Comparison of ENCODE assay signal across 8 mouse cellular contexts in genomic region chr4:130275016-130275822, GRCm38 (mm10). TPM values are rescaled to one million over a fixed set of nuclear protein-coding genes. Genes with fewer than 3 reads are reported as not detected.
DNase-seq lines count a peak whose midpoint lies in the region; ATAC-seq lines count a peak whose summit lies in the region.

No protein-coding gene starts in this region.

- peak overlapping the region; percentile 98 for H3K4me2 ChIP-seq in intestine, embryonic 14.5 days (ENCODE audit: low read length)
- H3K4me2 ChIP-seq in liver, embryonic 15.5 days = peak overlapping the region; percentile 66

- ATAC-seq in megakaryocyte, adult 5-6 weeks (ENCODE audit: poor library complexity, severe bottlenecking) = no peak
- peak; percentile 65; the same call in 1 of the 2 replicates for ATAC-seq in intestine, embryonic 14.5 days (replicated peaks; ENCODE audit: low FRiP score, low TSS enrichment, low read depth)
- ATAC-seq in liver, embryonic 15.5 days (ENCODE audit: insufficient read depth) = no peak

- WGBS in embryonic facial prominence, embryonic 10.5 days = under 1% methylated on average over 62 of the region's 62 CpGs
- 1% methylated on average over 62 of the region's 62 CpGs for WGBS in intestine, embryonic 14.5 days
- 1% methylated on average over 62 of the region's 62 CpGs for WGBS in liver, embryonic 15.5 days (ENCODE audit: insufficient replicate concordance)

- H3K4me1 ChIP-seq in megakaryocyte, embryonic 14.5 days = peaks cover 29% of the 10 kb centered on the region
- peaks cover 33% of the 10 kb centered on the region for H3K4me1 ChIP-seq in embryonic facial prominence, embryonic 10.5 days
- peaks cover 4% of the 10 kb centered on the region; the same call in 1 of the 2 replicates for H3K4me1 ChIP-seq in intestine, embryonic 14.5 days (replicated peaks; ENCODE audit: control insufficient read depth, insufficient read depth, low read length)
- H3K4me1 ChIP-seq in liver, embryonic 15.5 days (replicated peaks) = peaks cover 15% of the 10 kb centered on the region

- peaks cover 88% of the 10 kb centered on the region for H3K27me3 ChIP-seq in megakaryocyte, embryonic 14.5 days (replicated peaks)
- peaks cover 86% of the 10 kb centered on the region for H3K27me3 ChIP-seq in embryonic facial prominence, embryonic 10.5 days (replicated peaks; ENCODE audit: low read depth, poor library complexity, severe bottlenecking)
- peaks cover 30% of the 10 kb centered on the region for H3K27me3 ChIP-seq in intestine, embryonic 14.5 days (replicated peaks; ENCODE audit: control insufficient read depth, insufficient read depth, low read length)
- peaks cover 95% of the 10 kb centered on the region for H3K27me3 ChIP-seq in liver, embryonic 15.5 days

- H3K36me3 ChIP-seq in megakaryocyte, embryonic 14.5 days (replicated peaks; ENCODE audit: low read length) = no peaks in the 10 kb centered on the region
- no peaks in the 10 kb centered on the region for H3K36me3 ChIP-seq in embryonic facial prominence, embryonic 10.5 days (replicated peaks)
- no peaks in the 10 kb centered on the region for H3K36me3 ChIP-seq in intestine, embryonic 14.5 days (ENCODE audit: control insufficient read depth, insufficient read depth, low read length)
- H3K36me3 ChIP-seq in liver, embryonic 15.5 days (replicated peaks) = no peaks in the 10 kb centered on the region

- H3K9me3 ChIP-seq in megakaryocyte, embryonic 14.5 days = peaks cover 1% of the 10 kb centered on the region
- H3K9me3 ChIP-seq in embryonic facial prominence, embryonic 10.5 days = no peaks in the 10 kb centered on the region
- no peaks in the 10 kb centered on the region for H3K9me3 ChIP-seq in intestine, embryonic 14.5 days (ENCODE audit: control insufficient read depth, low read length)
- no peaks in the 10 kb centered on the region for H3K9me3 ChIP-seq in liver, embryonic 15.5 days (replicated peaks)

- H3K4me3 ChIP-seq in megakaryocyte, embryonic 14.5 days (replicated peaks) = peak overlapping the region; percentile 76
- peak overlapping the region; percentile 80 for H3K4me3 ChIP-seq in embryonic facial prominence, embryonic 10.5 days
- peak overlapping the region; percentile 54 for H3K4me3 ChIP-seq in intestine, embryonic 14.5 days (ENCODE audit: low read depth, low read length)
- H3K4me3 ChIP-seq in liver, embryonic 15.5 days (replicated peaks) = peak overlapping the region; percentile 43

- H3K27ac ChIP-seq in embryonic facial prominence, embryonic 10.5 days (replicated peaks) = peak overlapping the region; percentile 93
- H3K27ac ChIP-seq in intestine, embryonic 14.5 days (ENCODE audit: low read depth) = no peak overlapping the region
- H3K27ac ChIP-seq in liver, embryonic 15.5 days (replicated peaks) = no peak overlapping the region

- DNase-seq in embryonic facial prominence, embryonic 10.5 days (ENCODE audit: low spot score) = peak; percentile 73
- peak; percentile 72 for DNase-seq in intestine, embryonic 14.5 days (ENCODE audit: low spot score)
- peak; percentile 64 for DNase-seq in retina, embryonic 14.5 days (ENCODE audit: low spot score)
- no peak for DNase-seq in adrenal gland, adult 2 months
- no peak for DNase-seq in thymus, postnatal 0 days (ENCODE audit: low spot score)

- H3K9ac ChIP-seq in intestine, embryonic 14.5 days (ENCODE audit: low read length) = peak overlapping the region; percentile 42
- peak overlapping the region; percentile 6; the same call in 1 of the 2 replicates for H3K9ac ChIP-seq in liver, embryonic 15.5 days

RNA-seq across cellular contexts. Expression of gene Serinc2, which starts 3.8 kb away (rescaled TPM):
- polyA plus RNA-seq in megakaryocyte, embryonic 14.5 days (2012; ENCODE audit: insufficient read depth, low replicate concordance) = 0.39 TPM in 1 of 2 replicates, not detected in the other
- 0.16 and 0.27 TPM in 2 replicates for total RNA-seq in megakaryocyte, adult 5-6 weeks (2015)
- total RNA-seq in megakaryocyte, adult 5-6 weeks (2017) = not detected in 2 replicates
- 43.6 and 60.0 TPM in 2 replicates for polyA plus RNA-seq in embryonic facial prominence, embryonic 10.5 days (2016; fragmentation: Nextera tagmentation; extraction: Ambion mirVana)
- polyA plus RNA-seq in intestine, embryonic 14.5 days (2014; fragmentation: Nextera tagmentation; extraction: Ambion mirVana) = 24.1 and 25.3 TPM in 2 replicates
- polyA plus RNA-seq in liver, embryonic 15.5 days (2015; fragmentation: Nextera tagmentation; extraction: Ambion mirVana) = 1.1 and 1.3 TPM in 2 replicates
- 1 to 10 TPM in 1 of 2 experiments, under 1 TPM in 1; 0.93 to 1.0 TPM for total RNA-seq in adrenal gland, adult 2 months (2021)
- polyA plus RNA-seq in adrenal gland, adult 2 months (2012; rRNA removed) = 6.2 and 7.1 TPM in 2 replicates
- 8.3 and 9.4 TPM in 2 replicates for polyA plus RNA-seq in thymus, postnatal 0 days (2015; fragmentation: Nextera tagmentation; extraction: Ambion mirVana)

RNA-seq across cellular contexts. Expression of gene Fabp3, which starts 33.2 kb away (rescaled TPM):
- polyA plus RNA-seq in megakaryocyte, embryonic 14.5 days (2012; ENCODE audit: insufficient read depth, low replicate concordance) = 0.88 TPM in 1 of 2 replicates, not detected in the other
- total RNA-seq in megakaryocyte, adult 5-6 weeks (2015) = not detected in 2 replicates
- 0.28 and 0.33 TPM in 2 replicates for total RNA-seq in megakaryocyte, adult 5-6 weeks (2017)
- polyA plus RNA-seq in embryonic facial prominence, embryonic 10.5 days (2016; fragmentation: Nextera tagmentation; extraction: Ambion mirVana) = 15.6 and 16.2 TPM in 2 replicates
- polyA plus RNA-seq in intestine, embryonic 14.5 days (2014; fragmentation: Nextera tagmentation; extraction: Ambion mirVana) = 5.5 and 6.6 TPM in 2 replicates
- 4.0 and 4.5 TPM in 2 replicates for polyA plus RNA-seq in liver, embryonic 15.5 days (2015; fragmentation: Nextera tagmentation; extraction: Ambion mirVana)
- total RNA-seq in adrenal gland, adult 2 months (2021) = 100 to 1,000 TPM in 1 of 2 experiments, 10 to 100 TPM in 1; 51.1 to 150 TPM
- 19.0 and 24.8 TPM in 2 replicates for polyA plus RNA-seq in adrenal gland, adult 2 months (2012; rRNA removed)
- 2.9 and 3.1 TPM in 2 replicates for polyA plus RNA-seq in thymus, postnatal 0 days (2015; fragmentation: Nextera tagmentation; extraction: Ambion mirVana)

RNA-seq across cellular contexts. Expression of gene Gm10570, which starts 33.3 kb away (rescaled TPM):
- 1.5 TPM in 1 of 2 replicates, not detected in the other for polyA plus RNA-seq in megakaryocyte, embryonic 14.5 days (2012; ENCODE audit: insufficient read depth, low replicate concordance)
- not detected in 2 replicates for total RNA-seq in megakaryocyte, adult 5-6 weeks (2015)
- not detected in 2 replicates for total RNA-seq in megakaryocyte, adult 5-6 weeks (2017)
- 0.77 TPM in 1 of 2 replicates, not detected in the other for polyA plus RNA-seq in embryonic facial prominence, embryonic 10.5 days (2016; fragmentation: Nextera tagmentation; extraction: Ambion mirVana)
- polyA plus RNA-seq in intestine, embryonic 14.5 days (2014; fragmentation: Nextera tagmentation; extraction: Ambion mirVana) = not detected in 2 replicates
- polyA plus RNA-seq in liver, embryonic 15.5 days (2015; fragmentation: Nextera tagmentation; extraction: Ambion mirVana) = not detected in 2 replicates
- total RNA-seq in adrenal gland, adult 2 months (2021) = not detected
- 0.34 and 0.64 TPM in 2 replicates for polyA plus RNA-seq in adrenal gland, adult 2 months (2012; rRNA removed)
- polyA plus RNA-seq in thymus, postnatal 0 days (2015; fragmentation: Nextera tagmentation; extraction: Ambion mirVana) = not detected in 2 replicates

RNA-seq across cellular contexts. Expression of gene Gm853, which starts 53.0 kb away (rescaled TPM):
- polyA plus RNA-seq in megakaryocyte, embryonic 14.5 days (2012; ENCODE audit: insufficient read depth, low replicate concordance) = 0.11 TPM in 1 of 2 replicates, not detected in the other
- not detected in 2 replicates for total RNA-seq in megakaryocyte, adult 5-6 weeks (2015)
- total RNA-seq in megakaryocyte, adult 5-6 weeks (2017) = not detected in 2 replicates
- not detected in 2 replicates for polyA plus RNA-seq in embryonic facial prominence, embryonic 10.5 days (2016; fragmentation: Nextera tagmentation; extraction: Ambion mirVana)
- not detected in 2 replicates for polyA plus RNA-seq in intestine, embryonic 14.5 days (2014; fragmentation: Nextera tagmentation; extraction: Ambion mirVana)
- not detected in 2 replicates for polyA plus RNA-seq in liver, embryonic 15.5 days (2015; fragmentation: Nextera tagmentation; extraction: Ambion mirVana)
- not detected for total RNA-seq in adrenal gland, adult 2 months (2021)
- not detected in 2 replicates for polyA plus RNA-seq in adrenal gland, adult 2 months (2012; rRNA removed)
- 0.05 TPM in 1 of 2 replicates, not detected in the other for polyA plus RNA-seq in thymus, postnatal 0 days (2015; fragmentation: Nextera tagmentation; extraction: Ambion mirVana)

Comparison
In these comparisons a context has a peak if more than half of its experiments do, and no peak if none do; other contexts are left out.
1. DNase-seq: peak in embryonic facial prominence, embryonic 10.5 days (single experiment), intestine, embryonic 14.5 days (single experiment) and retina, embryonic 14.5 days (single experiment); none in adrenal gland, adult 2 months (single experiment) and thymus, postnatal 0 days (single experiment).
2. Peak in every context shown above with its lines, with median percentiles within 50 percentile points of each other: H3K4me3 ChIP-seq.